Mouse (Mus musculus) heart, adult 10 weeks (tissue): Measurements from ENCODE around the gene Nck1. TPM values are rescaled to one million over a fixed set of nuclear protein-coding genes. Genes with fewer than 3 reads are reported as not detected.

Experiments used
- polyA plus RNA-seq: library from polyadenylated mRNA; stranded (reverse); fragments of 350-450 nt; fragmentation: Illumina TruSeq; extraction: RNeasy Lipid Tissue Mini Kit (QIAGEN cat#74804); gene quantifications from one replicate; pipeline ENCODE4 v1.2.3, GENCODE M21; 2014; ENCODE audit warnings: low read depth, low replicate concordance

Gene Nck1
- 49.3 TPM for polyA plus RNA-seq

DNA sequence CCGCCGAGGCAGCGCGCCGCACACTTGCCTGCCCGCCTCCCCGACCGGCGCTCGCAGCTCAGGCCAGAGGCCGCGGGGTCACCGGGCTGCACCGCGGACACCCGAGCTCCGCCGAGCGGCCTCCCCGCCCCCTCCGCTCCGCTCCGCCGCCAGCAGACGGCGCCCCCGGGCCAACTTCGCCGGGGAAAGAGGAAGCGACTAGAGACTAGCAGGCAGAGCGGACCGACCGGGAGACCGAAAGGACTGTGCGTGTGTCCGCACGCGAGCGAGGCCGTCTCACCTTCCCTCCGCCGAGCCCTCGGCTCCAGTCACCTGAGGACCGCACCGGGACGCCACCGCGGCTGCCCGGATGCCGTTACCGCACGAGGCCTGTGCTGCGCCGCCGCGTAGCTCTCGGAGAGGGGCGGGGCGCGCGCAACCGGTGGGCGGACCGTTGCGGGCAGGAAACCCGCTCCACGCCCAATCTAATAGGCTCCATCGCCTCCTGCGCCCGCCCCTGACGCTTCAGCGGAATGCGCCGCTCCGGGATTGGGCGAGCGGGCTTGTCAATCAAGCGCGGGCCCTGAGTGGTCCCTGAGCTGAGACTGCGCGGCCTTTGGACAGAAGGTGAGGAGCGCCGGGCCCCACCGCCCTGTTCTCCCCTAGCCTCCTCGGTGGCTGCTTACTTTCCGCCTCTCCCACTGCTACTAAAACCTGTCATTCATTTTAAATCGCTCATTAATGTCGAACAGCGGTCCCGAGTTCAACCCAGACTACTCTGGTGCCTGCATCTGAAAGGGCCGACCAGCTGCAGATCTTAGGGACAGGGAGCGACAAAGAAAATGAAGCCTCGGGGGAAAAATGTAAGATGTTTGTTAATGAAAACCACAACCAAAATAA is at the start of gene Nck1:
Gene Nck1 (minus strand): TSS at position 420 of the 879 bp plus-strand sequence.

DNA sequence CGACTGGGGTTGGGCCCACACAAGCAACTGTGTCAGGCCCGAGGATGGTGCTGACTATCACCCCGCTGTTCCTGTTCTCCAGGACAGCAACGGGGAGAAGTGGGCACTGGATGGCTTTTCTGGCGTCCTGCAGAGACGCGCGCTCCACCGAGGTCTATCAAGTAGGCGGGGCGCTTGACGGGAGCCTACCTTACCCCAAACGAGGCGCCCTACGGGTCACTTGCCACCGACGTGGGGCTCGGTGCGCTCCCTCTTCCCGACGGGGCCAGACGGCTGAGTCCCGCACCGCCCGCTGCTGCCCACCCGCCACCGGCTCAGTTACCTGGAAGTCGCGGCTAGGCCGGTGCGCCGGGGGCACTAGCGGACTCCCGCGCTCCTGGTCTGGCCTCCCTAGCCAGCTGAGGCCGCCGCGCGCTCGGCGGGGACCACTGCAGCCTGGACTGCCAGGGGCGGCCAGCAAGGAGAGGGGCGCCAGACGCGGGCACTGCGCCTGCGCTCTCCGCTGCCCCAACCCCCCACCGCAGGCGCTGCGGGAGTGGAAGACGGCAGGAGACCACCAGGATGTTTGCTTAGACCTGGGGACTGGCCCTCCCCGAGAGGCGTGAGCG is 24.8 kb upstream of the Nck1 start, which contains the start of gene Slc35g2:
Gene Slc35g2 (minus strand): TSS at position 465 of the 608 bp plus-strand sequence.

DNA sequence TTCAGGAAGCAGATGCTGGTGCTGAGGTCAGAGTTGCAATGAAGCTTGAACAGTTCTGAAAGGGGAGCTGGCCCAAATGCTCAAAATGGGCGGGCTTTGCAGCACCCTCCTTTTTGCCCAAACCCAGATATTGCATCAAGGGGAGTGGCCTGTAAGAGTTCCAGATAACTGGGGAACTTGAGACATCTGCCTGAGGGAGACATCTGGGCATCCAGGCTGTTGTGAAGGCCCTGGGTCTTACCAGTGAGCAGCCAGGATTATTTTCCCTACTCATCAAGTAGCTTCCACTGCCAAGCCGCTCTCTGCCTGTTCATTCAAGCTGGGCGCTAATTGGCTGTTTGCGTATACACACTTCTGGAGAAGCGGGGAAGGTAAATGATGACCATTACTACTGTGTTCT is 59.5 kb downstream of the Nck1 start, which contains the start of gene Il20rb:
Gene Il20rb (minus strand): TSS at position 358 of the 400 bp plus-strand sequence.

Other genes with a start within 250 kb of the Nck1 start
- gene Il20rb, start 59.3 kb downstream of the Nck1 start, polyA plus RNA-seq, result 1.2 TPM
- 5.9 TPM for gene Slc35g2, start 25.0 kb upstream of the Nck1 start, polyA plus RNA-seq
- gene Stag1, start 51.7 kb upstream of the Nck1 start, polyA plus RNA-seq, result 15.4 TPM